ENCODE assay signal across 7 mouse cellular contexts in genomic region chr9:96631389-96632072, GRCm38 (mm10). TPM values are rescaled to one million over a fixed set of nuclear protein-coding genes. Genes with fewer than 3 reads are reported as not detected.
DNase-seq lines count a peak whose midpoint lies in the region; ATAC-seq and TF ChIP-seq lines count a peak whose summit lies in the region.

Rasa2 (minus strand) TSS chr9:96631617.

- H3K27ac ChIP-seq in embryonic facial prominence, embryonic 11.5 days (replicated peaks; ENCODE audit: low read depth, low read length): peak within 1 kb of the TSS; percentile 97
- H3K27ac ChIP-seq in kidney, adult 2 months (ENCODE audit: insufficient read depth, low read depth, low read length): peak within 1 kb of the TSS; percentile 76
- peak within 1 kb of the TSS; percentile 99 for H3K27ac ChIP-seq in limb, embryonic 12.5 days
- peak within 1 kb of the TSS; percentile 92 for H3K27ac ChIP-seq in midbrain, embryonic 15.5 days
- peak within 1 kb of the TSS; percentile 85 for H3K27ac ChIP-seq in spleen, adult 2 months (ENCODE audit: insufficient read depth, low read length)

- peak; percentile 53 for TF ChIP-seq POLR2A in kidney, adult 2 months (IDR thresholded peaks at IDR 0.05; ENCODE audit: low read depth, low read length)
- peak; percentile 92 for TF ChIP-seq POLR2A in spleen, adult 2 months (IDR thresholded peaks at IDR 0.05; ENCODE audit: low read depth, low read length)

- H3K4me1 ChIP-seq in embryonic facial prominence, embryonic 11.5 days (ENCODE audit: control insufficient read depth, insufficient read depth, low read length): peaks cover 3% of the 10 kb centered on the region; the same call in 1 of the 2 replicates
- peaks cover 21% of the 10 kb centered on the region for H3K4me1 ChIP-seq in kidney, adult 2 months (ENCODE audit: control insufficient read depth, insufficient read depth, low read length)
- H3K4me1 ChIP-seq in limb, embryonic 12.5 days (replicated peaks): peaks cover 28% of the 10 kb centered on the region
- H3K4me1 ChIP-seq in midbrain, embryonic 15.5 days: peaks cover 6% of the 10 kb centered on the region
- peaks cover 13% of the 10 kb centered on the region; the same call in 1 of the 2 replicates for H3K4me1 ChIP-seq in spleen, adult 2 months (ENCODE audit: control insufficient read depth, insufficient read depth, insufficient read length)

- no peaks in the 10 kb centered on the region for H3K9me3 ChIP-seq in embryonic facial prominence, embryonic 11.5 days (replicated peaks; ENCODE audit: control insufficient read depth, low read length)
- no peaks in the 10 kb centered on the region for H3K9me3 ChIP-seq in limb, embryonic 12.5 days
- no peaks in the 10 kb centered on the region for H3K9me3 ChIP-seq in midbrain, embryonic 15.5 days

- H3K9ac ChIP-seq in embryonic facial prominence, embryonic 11.5 days (replicated peaks; ENCODE audit: low read length): peak within 1 kb of the TSS; percentile 96
- H3K9ac ChIP-seq in limb, embryonic 12.5 days (replicated peaks): peak within 1 kb of the TSS; percentile 95
- H3K9ac ChIP-seq in midbrain, embryonic 15.5 days: peak within 1 kb of the TSS; percentile 90

- no peaks in the 10 kb centered on the region for H3K36me3 ChIP-seq in embryonic facial prominence, embryonic 11.5 days (replicated peaks; ENCODE audit: control insufficient read depth, insufficient read depth, low read depth, low read length)
- H3K36me3 ChIP-seq in kidney, adult 2 months (ENCODE audit: control insufficient read depth, insufficient read depth, low read length): no peaks in the 10 kb centered on the region
- H3K36me3 ChIP-seq in limb, embryonic 12.5 days: no peaks in the 10 kb centered on the region
- no peaks in the 10 kb centered on the region for H3K36me3 ChIP-seq in midbrain, embryonic 15.5 days (replicated peaks)
- H3K36me3 ChIP-seq in spleen, adult 2 months (ENCODE audit: control insufficient read depth, insufficient read depth, low read length): no peaks in the 10 kb centered on the region

- peak within 1 kb of the TSS; percentile 81 for H3K4me2 ChIP-seq in embryonic facial prominence, embryonic 11.5 days (ENCODE audit: low read depth, low read length)
- H3K4me2 ChIP-seq in limb, embryonic 12.5 days: peak within 1 kb of the TSS; percentile 74
- peak within 1 kb of the TSS; percentile 86 for H3K4me2 ChIP-seq in midbrain, embryonic 15.5 days

- H3K27me3 ChIP-seq in embryonic facial prominence, embryonic 11.5 days (ENCODE audit: control insufficient read depth, insufficient read depth, low read length): no peaks in the 10 kb centered on the region
- H3K27me3 ChIP-seq in kidney, adult 2 months (replicated peaks; ENCODE audit: control insufficient read depth, insufficient read depth, low read length): no peaks in the 10 kb centered on the region
- H3K27me3 ChIP-seq in limb, embryonic 12.5 days: no peaks in the 10 kb centered on the region
- H3K27me3 ChIP-seq in midbrain, embryonic 15.5 days (replicated peaks): peaks cover 3% of the 10 kb centered on the region; the same call in 1 of the 2 replicates
- H3K27me3 ChIP-seq in spleen, adult 2 months (ENCODE audit: control insufficient read depth, insufficient read depth, low read length): no peaks in the 10 kb centered on the region

- WGBS in embryonic facial prominence, embryonic 11.5 days: 3% methylated on average over 50 of the region's 52 CpGs
- 2% methylated on average over 52 of the region's 52 CpGs for WGBS in kidney, adult 2 months
- 3% methylated on average over 52 of the region's 52 CpGs for WGBS in limb, embryonic 12.5 days
- 2% methylated on average over 52 of the region's 52 CpGs for WGBS in midbrain, embryonic 15.5 days
- WGBS in spleen, adult 2 months: 4% methylated on average over 45 of the region's 52 CpGs

- peak; percentile 96 for DNase-seq in adrenal gland, postnatal 14 days
- DNase-seq in embryonic facial prominence, embryonic 11.5 days (ENCODE audit: low spot score): peak; percentile 94
- DNase-seq in heart, adult 11 months: peak; percentile 99
- DNase-seq in kidney, adult 2 months: peak; percentile 95
- DNase-seq in spleen, adult 2 months (ENCODE audit: low read depth in 1 of 2, low spot score in 2 of 2): peak; percentile 75 to 92

- TF ChIP-seq CTCF in kidney, adult 2 months (conservative IDR thresholded peaks at IDR 0.05; ENCODE audit: insufficient read depth, insufficient read length, low read depth, low read length): no peak
- no peak for TF ChIP-seq CTCF in spleen, adult 2 months (IDR thresholded peaks at IDR 0.05; ENCODE audit: extremely low read depth, insufficient read depth, insufficient read length, insufficient replicate concordance)

- peak within 1 kb of the TSS; percentile 91 for H3K4me3 ChIP-seq in embryonic facial prominence, embryonic 11.5 days (ENCODE audit: low read depth, low read length)
- peak within 1 kb of the TSS; percentile 87 for H3K4me3 ChIP-seq in kidney, adult 2 months (ENCODE audit: insufficient read depth, low read depth, low read length)
- H3K4me3 ChIP-seq in limb, embryonic 12.5 days (replicated peaks): peak within 1 kb of the TSS; percentile 84
- H3K4me3 ChIP-seq in midbrain, embryonic 15.5 days: peak within 1 kb of the TSS; percentile 60
- peak within 1 kb of the TSS; percentile 94 for H3K4me3 ChIP-seq in spleen, adult 2 months (ENCODE audit: extremely low read depth, insufficient read depth, insufficient read length)

- ATAC-seq in embryonic facial prominence, embryonic 11.5 days (replicated peaks; ENCODE audit: insufficient number of reproducible peaks, low FRiP score, low TSS enrichment, low read depth): peak; percentile 98
- ATAC-seq in limb, embryonic 12.5 days (ENCODE audit: insufficient number of reproducible peaks, insufficient read depth, low FRiP score, low TSS enrichment, low read depth): peak; percentile 95
- peak; percentile 98 for ATAC-seq in midbrain, embryonic 15.5 days (replicated peaks)

RNA-seq across cellular contexts. Expression of gene Rasa2, which starts in this region (rescaled TPM):
- total RNA-seq in adrenal gland, postnatal 14 days (2021): 9.7 and 11.9 TPM in 2 replicates
- polyA plus RNA-seq in embryonic facial prominence, embryonic 11.5 days (2014; fragmentation: Nextera tagmentation; extraction: Ambion mirVana): 17.2 and 18.3 TPM in 2 replicates
- polyA plus RNA-seq in kidney, adult 2 months (2012; rRNA removed): 2.5 and 3.5 TPM in 2 replicates
- polyA plus RNA-seq in limb, embryonic 12.5 days (2016; fragmentation: Nextera tagmentation; extraction: Ambion mirVana): 23.3 and 24.0 TPM in 2 replicates
- 16.3 and 17.6 TPM in 2 replicates for polyA plus RNA-seq in midbrain, embryonic 15.5 days (2015; fragmentation: Nextera tagmentation; extraction: Ambion mirVana)
- 2.0 and 2.6 TPM in 2 replicates for polyA plus RNA-seq in spleen, adult 2 months (2012; rRNA removed)

Comparison
In these comparisons a context has a peak if more than half of its experiments do, and no peak if none do; other contexts are left out.
1. Peak in every context shown above with its lines: DNase-seq, ATAC-seq, H3K4me3 ChIP-seq and H3K27ac ChIP-seq.